Mouse (Mus musculus) bone marrow, adult 2 months (tissue): ENCODE results near the gene Flt1. TPM values are rescaled to one million over a fixed set of nuclear protein-coding genes. Genes with fewer than 3 reads are reported as not detected.
A peak's percentile ranks its signal among the peaks of the same experiment; 100 is the strongest.

Experiments used
- H3K27ac ChIP-seq: fragments of 200-500 bp; 2 replicates; pipeline ENCODE4 v1.5.1; 2012; ENCODE audit warnings: low read depth, mild to moderate bottlenecking, control low read depth, inconsistent platforms, low read length; ENCODE audit not compliant: control insufficient read depth, poor library complexity, insufficient read depth
- H3K4me1 ChIP-seq: fragments of 200-500 bp; 2 replicates; pipeline ENCODE4 v1.6.1; 2011; ENCODE audit warnings: low read length; ENCODE audit not compliant: control insufficient read depth, insufficient read depth
- H3K4me3 ChIP-seq: fragments of 200-500 bp; replicated peaks from 2 replicates; pipeline ENCODE3; 2011; ENCODE audit warnings: mild to moderate bottlenecking, low read depth, low read length, control low read depth; ENCODE audit not compliant: control insufficient read depth
- CTCF ChIP-seq: fragments of 200-500 bp; IDR thresholded peaks from 2 replicates; pipeline ENCODE4 v1.5.1; 2011; ENCODE audit warnings: low read length, control low read depth; ENCODE audit not compliant: control insufficient read depth, insufficient read depth
- POLR2A ChIP-seq: fragments of 200-500 bp; IDR thresholded peaks from 2 replicates; pipeline ENCODE4 v1.6.1; 2011; ENCODE audit warnings: low read depth, mild to moderate bottlenecking, control low read depth, low read length, borderline replicate concordance; ENCODE audit not compliant: control insufficient read depth
- WGBS: fragments of 180-500 bp; shearing (Covaris S2); methylation state at CpG from one replicate; pipeline ENCODE4 v1.1.7; 2018; 5-methylcytosine and 5-hydroxymethylcytosine counted together
- polyA plus RNA-seq: library from polyadenylated mRNA; stranded (reverse); fragments of >200 nt; gene quantifications from 2 replicates; pipeline ENCODE4 v1.2.4, GENCODE M21; 2011; ENCODE audit warnings: low replicate concordance; ENCODE audit not compliant: missing spikeins, insufficient read depth, insufficient read length

Gene Flt1
- polyA plus RNA-seq, 1 experiment: 5.1 TPM

DNA sequence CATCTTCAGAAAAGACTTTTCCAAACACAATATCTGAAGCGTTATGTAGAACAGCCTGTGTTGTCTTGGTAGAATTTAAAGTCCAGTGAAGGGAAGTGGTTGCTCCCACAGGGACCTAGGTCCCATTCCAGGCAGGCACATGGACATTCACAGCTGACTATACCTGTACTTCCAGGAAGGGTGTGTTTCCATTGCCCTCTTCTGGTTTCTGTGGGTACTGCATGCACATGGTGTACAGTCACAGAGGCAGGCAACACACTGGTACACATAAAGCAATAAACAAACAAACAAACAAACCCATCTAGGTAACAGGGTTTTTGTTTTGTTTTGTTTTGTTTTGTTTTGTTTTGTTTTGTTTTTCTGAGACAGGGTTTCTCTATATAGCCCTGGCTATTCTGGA, 7.9 kb upstream of the Flt1 start:
- Histone ChIP-seq H3K27ac (no peak overlapping the region), H3K4me3 (no peak overlapping the region), H3K4me1 (no peaks in the 10 kb centered on the region)
- TF ChIP-seq CTCF (peak; percentile 29; the same call in 1 of the 2 replicates), POLR2A (no peak)
- WGBS: 92% methylated on average over 1 of the region's 1 CpGs

DNA sequence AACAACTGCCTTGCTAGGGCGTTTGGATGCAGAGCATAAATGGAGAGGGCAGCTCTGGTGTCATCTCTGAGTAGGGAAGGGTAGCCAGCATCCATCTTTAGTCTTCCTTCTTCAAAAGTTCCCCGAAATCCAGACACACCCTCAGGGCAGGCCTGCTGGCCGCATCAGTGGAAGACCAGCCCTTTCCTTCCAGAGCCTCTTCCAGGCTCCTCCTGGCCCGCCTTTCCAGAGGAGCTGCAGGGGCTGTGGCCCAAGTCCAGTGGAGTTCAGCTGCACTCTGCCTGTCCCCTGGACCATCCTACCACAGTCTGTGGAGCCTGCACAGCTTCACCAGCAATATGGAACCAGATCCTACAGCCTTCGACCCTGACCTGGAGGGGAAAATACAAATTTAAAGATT, 7.1 kb upstream of the Flt1 start:
- TF ChIP-seq CTCF (no peak), POLR2A (no peak)

DNA sequence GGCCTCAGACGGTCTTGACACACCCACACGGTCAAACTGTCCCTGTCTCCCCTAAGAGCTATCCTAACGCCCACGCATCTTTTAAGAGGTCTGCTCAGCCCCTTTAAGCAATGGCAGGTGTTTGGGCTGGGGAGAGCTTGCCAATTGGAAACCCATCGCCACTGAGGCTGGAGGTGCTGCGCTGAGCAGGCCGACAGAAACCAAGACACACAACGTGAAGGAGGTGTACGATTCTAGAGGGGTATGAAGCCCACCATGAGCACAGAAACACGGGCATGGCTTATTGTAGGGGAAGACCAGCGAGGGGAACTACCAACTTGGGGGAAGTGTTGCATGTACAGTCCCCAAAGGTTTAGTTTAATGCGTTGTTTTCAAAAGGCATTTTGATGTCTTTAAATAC, 1.7 kb upstream of the Flt1 start:
- Histone ChIP-seq H3K4me1 (no peaks in the 10 kb centered on the region), H3K27ac (no peak overlapping the region), H3K4me3 (no peak overlapping the region)
- WGBS: 25% methylated on average over 12 of the region's 12 CpGs
- TF ChIP-seq POLR2A: no peak
- TF ChIP-seq CTCF: no peak

More for the DNA sequence above, 7.1 kb upstream of the Flt1 start:
- no peak overlapping the region for H3K4me3 ChIP-seq
- no peak overlapping the region for H3K27ac ChIP-seq
- 76% methylated on average over 5 of the region's 5 CpGs for WGBS
- H3K4me1 ChIP-seq: no peaks in the 10 kb centered on the region

DNA sequence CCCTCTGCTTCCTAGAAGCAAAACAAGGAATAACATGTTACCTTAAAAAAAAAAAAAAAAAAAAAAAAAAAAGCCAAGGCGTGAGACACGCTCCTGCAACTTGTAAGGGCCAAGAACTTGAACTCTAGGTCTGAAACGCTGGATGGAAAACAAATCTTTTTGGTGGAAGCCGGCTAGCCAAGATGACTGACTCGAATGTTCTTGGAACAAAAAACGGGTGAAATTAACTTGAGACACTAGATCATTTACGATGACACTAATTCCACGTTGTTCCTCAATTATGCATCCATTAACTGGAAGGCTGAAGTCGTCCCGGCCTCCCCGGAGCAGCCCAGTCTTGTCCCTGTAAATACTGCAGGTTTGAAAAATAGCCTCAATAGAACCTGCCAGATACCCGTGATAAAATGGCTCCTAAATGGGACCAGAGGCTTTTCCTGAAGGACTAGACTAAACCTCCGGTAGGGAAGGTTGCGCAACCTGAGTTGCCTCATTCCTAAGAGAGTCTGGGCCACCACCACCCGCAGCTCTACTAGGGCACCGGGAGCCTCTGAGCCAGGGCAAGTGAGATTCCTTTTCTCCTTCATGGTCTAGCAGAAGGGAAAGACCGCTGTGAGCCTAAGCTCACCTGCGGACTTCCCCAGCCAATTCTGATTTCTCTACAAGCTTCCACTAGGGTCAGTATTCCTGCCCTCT, 1.0 kb upstream of the Flt1 start:
- no peak overlapping the region for H3K27ac ChIP-seq
- WGBS: 7% methylated on average over 18 of the region's 18 CpGs
- H3K4me3 ChIP-seq: no peak overlapping the region
- no peaks in the 10 kb centered on the region for H3K4me1 ChIP-seq
- TF ChIP-seq POLR2A (no peak), CTCF (no peak)

DNA sequence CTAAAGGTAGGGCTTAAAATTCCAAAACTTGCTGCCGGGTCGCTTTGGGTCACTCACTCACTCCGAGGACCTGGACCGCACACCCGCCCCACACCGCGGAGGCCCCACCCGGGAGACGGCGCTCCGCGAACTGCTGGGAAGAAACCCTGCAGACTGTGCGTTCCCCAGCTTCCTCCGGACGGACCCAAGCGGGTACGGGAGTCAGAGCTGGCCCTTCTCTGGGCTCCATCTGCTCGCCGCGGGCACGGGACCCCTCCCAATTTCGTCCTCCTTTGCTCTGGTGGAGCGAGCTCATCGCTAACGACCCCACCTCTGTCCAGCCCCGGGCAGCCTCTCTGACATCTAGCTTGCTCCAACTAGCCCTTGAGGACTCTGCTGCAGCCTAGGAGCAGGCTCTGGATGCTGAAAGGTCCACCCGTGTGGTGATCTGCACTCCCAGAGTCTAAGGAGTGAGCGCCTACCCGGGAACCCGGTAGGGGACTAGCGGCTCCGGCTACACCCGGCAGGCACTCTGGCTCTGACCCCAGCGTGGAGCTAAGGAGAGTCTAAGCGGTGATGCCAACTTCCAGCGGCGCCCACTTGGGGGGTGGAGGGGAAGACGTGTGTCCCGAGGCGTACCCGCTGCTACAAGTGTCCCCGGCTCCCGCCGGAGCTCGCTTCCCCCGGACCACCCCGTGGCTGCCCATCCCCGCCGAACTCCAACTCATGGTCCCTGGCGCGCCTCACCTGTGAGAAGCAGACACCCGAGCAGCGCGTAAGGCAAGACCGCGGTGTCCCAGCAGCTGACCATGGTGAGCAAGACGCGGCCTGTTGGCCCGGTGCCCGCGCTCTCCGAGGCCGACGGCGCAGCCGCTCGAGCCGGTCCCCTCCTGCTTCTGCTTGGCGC, 623 bp downstream of the Flt1 start:
- no peaks in the 10 kb centered on the region for H3K4me1 ChIP-seq

DNA sequence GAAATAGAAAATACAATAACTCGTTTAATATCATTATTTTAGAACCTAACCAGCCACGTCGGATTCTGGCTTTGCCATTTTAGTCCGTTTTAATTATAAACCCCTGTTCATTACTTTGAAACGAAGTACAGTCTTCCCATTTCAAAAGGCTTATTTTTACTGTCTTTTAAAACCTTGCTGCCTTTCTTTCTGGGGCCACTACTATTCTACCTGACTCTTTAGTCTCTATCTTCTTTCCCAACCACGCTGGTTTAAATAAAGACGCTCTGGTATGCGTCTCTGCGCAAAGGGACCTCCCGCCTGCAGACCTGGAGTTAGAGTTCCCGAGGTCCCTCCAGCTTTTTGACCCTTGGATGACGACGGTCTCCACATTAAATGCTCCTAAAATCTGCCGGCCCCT, 1.4 kb downstream of the Flt1 start:
- Histone ChIP-seq H3K4me3 (no peak overlapping the region), H3K4me1 (no peaks in the 10 kb centered on the region), H3K27ac (no peak overlapping the region)
- WGBS: 3% methylated on average over 14 of the region's 14 CpGs
- no peak for TF ChIP-seq POLR2A
- no peak for TF ChIP-seq CTCF

More for the DNA sequence above, 623 bp downstream of the Flt1 start:
- Histone ChIP-seq H3K27ac (no peak overlapping the region; the same call in 1 of the 2 replicates), H3K4me3 (peak overlapping the region; percentile 25)
- 2% methylated on average over 69 of the region's 69 CpGs for WGBS
- TF ChIP-seq POLR2A (no peak), CTCF (no peak)

DNA sequence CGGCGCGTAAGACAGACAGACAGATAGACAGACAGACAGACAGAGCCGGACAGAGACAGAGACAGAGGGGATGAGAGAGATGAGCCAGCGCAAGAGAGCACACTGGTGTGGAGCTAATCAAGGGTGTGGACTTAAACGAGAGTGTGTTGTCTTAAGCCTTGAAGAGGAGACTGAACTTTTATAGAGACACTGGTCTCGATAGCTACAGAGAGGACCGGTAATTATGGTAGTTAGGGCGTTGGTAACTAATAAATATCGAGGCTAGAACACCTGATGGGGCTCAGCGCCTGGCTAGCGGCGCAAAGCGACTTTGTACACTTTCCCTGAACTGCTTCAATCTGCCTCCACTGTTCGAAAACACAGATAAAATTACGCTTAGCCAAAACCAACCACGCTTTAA, 2.0 kb downstream of the Flt1 start:
- TF ChIP-seq POLR2A: no peak
- no peak for TF ChIP-seq CTCF
- no peaks in the 10 kb centered on the region; the same call in 1 of the 2 replicates for H3K4me1 ChIP-seq
- 22% methylated on average over 17 of the region's 17 CpGs for WGBS
- H3K27ac ChIP-seq: no peak overlapping the region
- H3K4me3 ChIP-seq: no peak overlapping the region

DNA sequence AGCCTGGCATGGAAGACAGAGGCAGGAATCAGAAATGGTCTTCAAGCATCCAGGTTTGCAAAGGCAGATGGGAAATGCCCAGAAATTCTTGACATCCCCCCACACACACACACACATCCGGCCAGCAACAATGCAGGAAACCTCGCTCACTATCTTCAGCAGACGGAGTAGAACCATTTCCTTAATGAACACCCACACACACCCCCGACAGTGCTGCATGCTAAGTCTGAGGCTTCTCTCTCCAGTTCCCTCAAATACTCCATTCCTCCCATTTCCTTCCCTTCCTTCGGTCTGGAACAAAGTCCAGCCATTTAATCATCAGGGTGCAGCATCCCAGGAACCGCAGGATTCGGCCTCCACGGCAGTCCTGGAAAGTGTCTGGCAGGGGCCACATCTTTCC, 4.4 kb downstream of the Flt1 start:
- Histone ChIP-seq H3K4me3 (no peak overlapping the region), H3K4me1 (no peaks in the 10 kb centered on the region; the same call in 1 of the 2 replicates), H3K27ac (no peak overlapping the region)
- TF ChIP-seq POLR2A (no peak), CTCF (no peak)
- 4% methylated on average over 8 of the region's 8 CpGs for WGBS
